16 mouse cellular contexts compared by ENCODE assay signal in genomic region chr7:112700082-112700481, GRCm38 (mm10). TPM values are rescaled to one million over a fixed set of nuclear protein-coding genes. Genes with fewer than 3 reads are reported as not detected.
A peak's percentile ranks its signal among the peaks of the same experiment; 100 is the strongest.
DNase-seq lines count a peak whose midpoint lies in the region; ATAC-seq and TF ChIP-seq lines count a peak whose summit lies in the region.
"Had no signal": no experiment of that assay in that cellular context is flagged by ENCODE, and none has a peak within 500 bp of the region (broad histone marks: within the 10 kb centered on the region; RNA-seq: fewer than 3 reads in every experiment).

No protein-coding gene starts in this region.

- no peak for TF ChIP-seq CTCF in lung, adult 2 months (IDR thresholded peaks at IDR 0.05; ENCODE audit: insufficient read depth, low read length)

- no peak overlapping the region; the same call in 1 of the 2 replicates for H3K27ac ChIP-seq in midbrain, embryonic 13.5 days
- H3K27ac ChIP-seq in midbrain, embryonic 11.5 days (ENCODE audit: low read depth, low read length), result no peak overlapping the region
- H3K27ac ChIP-seq in limb, embryonic 14.5 days (replicated peaks; ENCODE audit: low read depth, low read length), result no peak overlapping the region
- H3K27ac ChIP-seq: left cerebral cortex, adult 2 months; liver, embryonic 14.5 days had no signal

- no peak overlapping the region for H3K4me2 ChIP-seq in midbrain, embryonic 13.5 days (replicated peaks)
- no peak overlapping the region for H3K4me2 ChIP-seq in midbrain, embryonic 11.5 days
- H3K4me2 ChIP-seq in limb, embryonic 14.5 days (replicated peaks; ENCODE audit: low read depth, low read length, severe bottlenecking), result no peak overlapping the region; the same call in 1 of the 2 replicates

- no peak overlapping the region for H3K9ac ChIP-seq in midbrain, embryonic 13.5 days (replicated peaks)
- H3K9ac ChIP-seq in midbrain, embryonic 11.5 days (ENCODE audit: low read length), result no peak overlapping the region
- H3K9ac ChIP-seq in limb, embryonic 14.5 days (ENCODE audit: low read depth, low read length, severe bottlenecking), result no peak overlapping the region
- H3K9ac ChIP-seq: forebrain, postnatal 0 days; liver, embryonic 14.5 days had no signal

- no peaks in the 10 kb centered on the region for H3K36me3 ChIP-seq in midbrain, embryonic 13.5 days
- no peaks in the 10 kb centered on the region for H3K36me3 ChIP-seq in midbrain, embryonic 11.5 days (ENCODE audit: control insufficient read depth, insufficient read depth, low read length)
- no peaks in the 10 kb centered on the region for H3K36me3 ChIP-seq in limb, embryonic 14.5 days (ENCODE audit: control insufficient read depth, insufficient read depth, low read length)

- TF ChIP-seq POLR2A in limb, embryonic 14.5 days (IDR thresholded peaks at IDR 0.05; ENCODE audit: borderline replicate concordance, extremely low read depth, insufficient read depth, insufficient read length), result no peak
- TF ChIP-seq POLR2A in lung, adult 2 months (IDR thresholded peaks at IDR 0.05; ENCODE audit: borderline replicate concordance, extremely low read depth, low read depth, low read length), result no peak

- DNase-seq in midbrain, embryonic 11.5 days (ENCODE audit: low spot score, missing footprints), result no peak
- peak; percentile 59 for DNase-seq in R1 (ENCODE audit: low read depth, low spot score)
- DNase-seq in kidney, adult 8-10 months, result peak; percentile 77 to 78
- DNase-seq in limb, embryonic 14.5 days (ENCODE audit: low spot score), result peak; percentile 51
- DNase-seq in adrenal gland, postnatal 14 days, result no peak
- DNase-seq in lung, adult 2 months, result no peak
- DNase-seq: forebrain, postnatal 0 days; thymus, postnatal 25 days had no signal

- H3K9me3 ChIP-seq in midbrain, embryonic 13.5 days, result no peaks in the 10 kb centered on the region
- H3K9me3 ChIP-seq in midbrain, embryonic 11.5 days (ENCODE audit: control insufficient read depth, low read length), result no peaks in the 10 kb centered on the region
- H3K9me3 ChIP-seq in limb, embryonic 14.5 days (ENCODE audit: control insufficient read depth, low read length), result no peaks in the 10 kb centered on the region

- peaks cover 56% of the 10 kb centered on the region for H3K4me1 ChIP-seq in midbrain, embryonic 13.5 days (replicated peaks)
- H3K4me1 ChIP-seq in midbrain, embryonic 11.5 days (ENCODE audit: control insufficient read depth, insufficient read depth, low read length), result peaks cover 42% of the 10 kb centered on the region
- H3K4me1 ChIP-seq in limb, embryonic 14.5 days (ENCODE audit: control insufficient read depth, insufficient read depth, low read length), result peaks cover 49% of the 10 kb centered on the region
- peaks cover 10% of the 10 kb centered on the region for H3K4me1 ChIP-seq in lung, adult 2 months (ENCODE audit: control insufficient read depth, insufficient read depth, low read length)

- ATAC-seq in midbrain, embryonic 13.5 days, result peak; percentile 48; the same call in 1 of the 2 replicates
- ATAC-seq in midbrain, embryonic 11.5 days (ENCODE audit: low FRiP score), result no peak
- no peak for ATAC-seq in limb, embryonic 14.5 days (ENCODE audit: low FRiP score, low read depth)
- no peak for ATAC-seq in megakaryocyte, adult 5-6 weeks (ENCODE audit: poor library complexity, severe bottlenecking)
- ATAC-seq: forebrain, postnatal 0 days; intestine, embryonic 16.5 days had no signal

- WGBS in midbrain, embryonic 13.5 days, result 70% methylated on average over 5 of the region's 5 CpGs
- 67% methylated on average over 5 of the region's 5 CpGs for WGBS in midbrain, embryonic 11.5 days
- 23% methylated on average over 5 of the region's 5 CpGs for WGBS in limb, embryonic 14.5 days
- WGBS in lung, adult 2 months, result 60% methylated on average over 5 of the region's 5 CpGs

- no peaks in the 10 kb centered on the region for H3K27me3 ChIP-seq in midbrain, embryonic 13.5 days
- no peaks in the 10 kb centered on the region for H3K27me3 ChIP-seq in midbrain, embryonic 11.5 days (ENCODE audit: control insufficient read depth, insufficient read depth, low read length)
- H3K27me3 ChIP-seq in limb, embryonic 14.5 days (ENCODE audit: control insufficient read depth, insufficient read depth, low read length), result no peaks in the 10 kb centered on the region
- H3K27me3 ChIP-seq: CH12.LX had no signal

- H3K4me3 ChIP-seq in midbrain, embryonic 13.5 days (replicated peaks), result no peak overlapping the region
- H3K4me3 ChIP-seq in midbrain, embryonic 11.5 days (ENCODE audit: low read depth, low read length), result no peak overlapping the region
- H3K4me3 ChIP-seq in limb, embryonic 14.5 days (replicated peaks; ENCODE audit: low read length), result no peak overlapping the region
- no peak overlapping the region for H3K4me3 ChIP-seq in lung, adult 2 months (replicated peaks; ENCODE audit: extremely low read depth, low read depth, low read length)
- H3K4me3 ChIP-seq: left cerebral cortex, adult 2 months had no signal

RNA-seq across cellular contexts. Expression of gene Tead1, which starts 21.0 kb away (rescaled TPM):
- 16.9 and 18.9 TPM in 2 replicates for polyA plus RNA-seq in midbrain, embryonic 13.5 days (2015; fragmentation: Nextera tagmentation; extraction: Ambion mirVana)
- 12.3 and 14.3 TPM in 2 replicates for polyA plus RNA-seq in midbrain, embryonic 11.5 days (2014; fragmentation: Nextera tagmentation; extraction: Ambion mirVana)
- polyA plus RNA-seq in limb, embryonic 14.5 days (2012; rRNA removed), result 38.2 and 42.1 TPM in 2 replicates
- 23.2 and 23.5 TPM in 2 replicates for polyA plus RNA-seq in limb, embryonic 14.5 days (2014; fragmentation: Nextera tagmentation; extraction: Ambion mirVana)
- 73.3 and 106 TPM in 2 replicates for total RNA-seq in adrenal gland, postnatal 14 days (2021)
- 0.14 TPM in 1 of 2 replicates, not detected in the other for total RNA-seq in megakaryocyte, adult 5-6 weeks (2015)
- not detected in 2 replicates for total RNA-seq in megakaryocyte, adult 5-6 weeks (2017)
- polyA plus RNA-seq in lung, adult 2 months (2012; rRNA removed), result 32.4 and 45.9 TPM in 2 replicates
- total RNA-seq: CH12.LX; granulocyte monocyte progenitor cell, adult 5-6 weeks; megakaryocyte-erythroid progenitor cell, adult 5-6 weeks had no signal

Comparison
In these comparisons a context has a peak if more than half of its experiments do, and no peak if none do; other contexts are left out.
1. DNase-seq: peak in R1 (single experiment), kidney, adult 8-10 months (2 of 2) and limb, embryonic 14.5 days (single experiment); none in midbrain, embryonic 11.5 days (single experiment), adrenal gland, postnatal 14 days (single experiment) and lung, adult 2 months (single experiment).